Mouse (Mus musculus) embryonic stem cell, embryonic (primary cell): ENCODE results near the gene Srgn.
"Not testable (repeated sequence)": the region's sequence is repeated elsewhere in the genome, so short reads cannot be mapped to it uniquely, and the experiment has no call there.

Experiments
- CTCF ChIA-PET, 4 experiments: fragments of 300-600 bp in 2 of 4; fragments of 350-600 bp in 2 of 4; sonication (Branson Sonifier 250); formaldehyde crosslinking; loops; one replicate each; lab custom pipeline; 2022; ENCODE audit warnings: inconsistent platforms in 2 of 4; lab: Charles Lee
- POLR2A ChIA-PET, 4 experiments: fragments of 300-600 bp in 2 of 4; fragments of 350-600 bp in 2 of 4; sonication (Branson Sonifier 250); formaldehyde crosslinking; loops; one replicate each; lab custom pipeline; 2022; ENCODE audit warnings: antibody characterized with exemption in 4 of 4, inconsistent platforms in 1 of 4; lab: Charles Lee

Gene Srgn

GRCm38 (mm10) chr10:62476980-62477379 lies 50.3 kb downstream of the Srgn start:
- CTCF ChIA-PET = interaction anchor here in 3 of 4 experiments (0.6 to 1.0 kb wide), 3 partner anchors 81 to 216 kb away, joined by 3 to 5 read pairs (median 3); no protein-coding TSS in a partner anchor
- POLR2A ChIA-PET = interaction anchor here in 3 of 4 experiments (0.6 to 6.6 kb wide), 25 partner anchors 8 to 421 kb away, joined by 3 to 79 read pairs (median 4); partner anchors contain the start of genes 4930507D05Rik (in 2 of the 3), Supv3l1 (in 2 of the 3), Vps26a (in 2 of the 3) and Ddx50 (in 1 of the 3)

- POLR2A ChIA-PET = interaction anchor here in 2 of 4 experiments (0.7 to 6.6 kb wide), 10 partner anchors 9 to 422 kb away, joined by 3 to 79 read pairs (median 4); partner anchors contain the start of genes Supv3l1 (in 2 of the 2), Vps26a (in 2 of the 2) and 4930507D05Rik (in 1 of the 2)
- CTCF ChIA-PET = no interaction called here
Measured at GRCm38 (mm10) chr10:62474944-62475343, 52.3 kb downstream of the Srgn start.

GRCm38 (mm10) chr10:62471105-62471504 lies 56.1 kb downstream of the Srgn start:
- CTCF ChIA-PET = no interaction called here
- POLR2A ChIA-PET = interaction anchor here in 2 of 4 experiments (1.1 to 3.6 kb wide), 9 partner anchors 10 to 157 kb away, joined by 3 to 21 read pairs (median 5); partner anchors contain the start of genes 4930507D05Rik (in 1 of the 2), Supv3l1 (in 1 of the 2) and Vps26a (in 1 of the 2)

GRCm38 (mm10) chr10:62469736-62470135 lies 57.5 kb downstream of the Srgn start:
- ChIA-PET POLR2A (interaction anchor here in 2 of 4 experiments (0.7 to 3.6 kb wide), 11 partner anchors 9 to 132 kb away, joined by 3 to 21 read pairs (median 4); partner anchors contain the start of genes 4930507D05Rik (in 1 of the 2), Ddx21 (in 1 of the 2) and Supv3l1 (in 1 of the 2)), CTCF (interaction anchor here in 1 of 4 experiments (1.4 kb wide), 1 partner anchor 12 kb away, joined by 4 read pairs; no protein-coding TSS in a partner anchor)

GRCm38 (mm10) chr10:62461321-62461720 lies 65.9 kb downstream of the Srgn start:
- ChIA-PET CTCF (no interaction called here), POLR2A (interaction anchor here in 1 of 4 experiments (1.4 kb wide), 1 partner anchor 24 kb away, joined by 4 read pairs; no protein-coding TSS in a partner anchor)

- CTCF ChIA-PET = not testable (repeated sequence)
Measured at GRCm38 (mm10) chr10:62452001-62452400, 75.2 kb downstream of the Srgn start.

GRCm38 (mm10) chr10:62450280-62450640 lies 77.0 kb downstream of the Srgn start:
- ChIA-PET POLR2A (interaction anchor here in 3 of 4 experiments (0.6 to 9.3 kb wide), 50 partner anchors 10 to 530 kb away, joined by 3 to 169 read pairs (median 6); partner anchors contain the start of genes Vps26a (in 3 of the 3), Ccar1 (in 1 of the 3), Ddx50 (in 1 of the 3) and Hkdc1 (in 1 of the 3)), CTCF (interaction anchor here in 1 of 4 experiments (1.1 to 1.2 kb wide), 2 partner anchors 37 to 189 kb away, joined by 3 to 4 read pairs; partner anchors contain the start of gene Vps26a)

More at GRCm38 (mm10) chr10:62452001-62452400, 75.2 kb downstream of the Srgn start:
- POLR2A ChIA-PET = interaction anchor here in 3 of 4 experiments (0.6 to 9.3 kb wide), 19 partner anchors 11 to 219 kb away, joined by 3 to 169 read pairs (median 5); partner anchors contain the start of genes Vps26a (in 2 of the 3), Ddx50 (in 1 of the 3) and Kif1bp (in 1 of the 3)

- ChIA-PET POLR2A (interaction anchor here in 3 of 4 experiments (0.6 to 9.3 kb wide), 52 partner anchors 9 to 531 kb away, joined by 3 to 169 read pairs (median 5); partner anchors contain the start of genes Vps26a (in 3 of the 3), Ccar1 (in 1 of the 3), Ddx50 (in 1 of the 3) and Hkdc1 (in 1 of the 3)), CTCF (interaction anchor here in 2 of 4 experiments (0.6 to 1.2 kb wide), 4 partner anchors 37 to 189 kb away, joined by 3 to 9 read pairs (median 6); partner anchors contain the start of gene Vps26a (in 1 of the 2))
Measured at GRCm38 (mm10) chr10:62449364-62450279, 77.6 kb downstream of the Srgn start, which contains the start of the genes 4930507D05Rik and Supv3l1. Gene 4930507D05Rik, plus strand, starts transcription at chr10:62449489. Gene Supv3l1, minus strand, starts transcription at chr10:62449738.
